Mouse (Mus musculus) stomach, embryonic 14.5 days (tissue): ENCODE results near the gene Ggt5. TPM values are rescaled to one million over a fixed set of nuclear protein-coding genes. Genes with fewer than 3 reads are reported as not detected.
A peak's percentile ranks its signal among the peaks of the same experiment; 100 is the strongest.

Source experiments
- ATAC-seq: fragments of 200-750 bp; cut with Nextera tagmentation; 2 replicates; pipeline ENCODE4 v1.8.0; 2017; ENCODE audit warnings: low read depth, moderate TSS enrichment; ENCODE audit not compliant: insufficient number of reproducible peaks, insufficient read depth, low FRiP score
- H3K27ac ChIP-seq: fragments of 300-500 bp; sonication (generic); 2 replicates; pipeline ENCODE4 v1.5.1; 2014; ENCODE audit warnings: mild to moderate bottlenecking, low read length, moderate library complexity, mixed read lengths
- H3K27me3 ChIP-seq: fragments of 300-500 bp; sonication (generic); 2 replicates; pipeline ENCODE4 v1.6.1; 2014; ENCODE audit warnings: low read length, control low read depth, mixed read lengths; ENCODE audit not compliant: control insufficient read depth, insufficient read depth
- H3K36me3 ChIP-seq: fragments of 300-500 bp; sonication (generic); 2 replicates; pipeline ENCODE4 v1.6.1; 2014; ENCODE audit warnings: mild to moderate bottlenecking, control low read depth, low read length, moderate library complexity, mixed read lengths; ENCODE audit not compliant: control insufficient read depth, insufficient read depth
- H3K4me1 ChIP-seq: fragments of 300-500 bp; sonication (generic); 2 replicates; pipeline ENCODE4 v1.6.1; 2014; ENCODE audit warnings: low read length, control low read depth, mixed read lengths; ENCODE audit not compliant: control insufficient read depth, insufficient read depth
- H3K4me2 ChIP-seq: fragments of 300-500 bp; sonication (generic); replicated peaks from 2 replicates; pipeline ENCODE4 v1.6.1; 2014; ENCODE audit warnings: low read depth, low read length, control low read depth
- H3K4me3 ChIP-seq: fragments of 300-500 bp; sonication (generic); 2 replicates; pipeline ENCODE4 v1.5.1; 2014; ENCODE audit warnings: low read depth, low read length, control low read depth
- H3K9ac ChIP-seq: fragments of 300-500 bp; sonication (generic); replicated peaks from 2 replicates; pipeline ENCODE4 v1.6.1; 2014; ENCODE audit warnings: low read depth, mild to moderate bottlenecking, control low read depth, low read length, moderate library complexity, mixed read lengths
- H3K9me3 ChIP-seq: fragments of 300-500 bp; sonication (generic); 2 replicates; pipeline ENCODE4 v1.6.1; 2016; ENCODE audit warnings: low read depth, low read length, control low read depth; ENCODE audit not compliant: control insufficient read depth
- WGBS: fragments of 180-500 bp; shearing (Covaris S2); extraction: QIAGEN DNeasy Blood & Tissue Kit; methylation state at CpG from one replicate; pipeline ENCODE4 v1.1.7; 2014; 5-methylcytosine and 5-hydroxymethylcytosine counted together
- polyA plus RNA-seq: library from polyadenylated mRNA; unstranded; fragments of >200 nt; fragmentation: Nextera tagmentation; extraction: Ambion mirVana; gene quantifications from 2 replicates; pipeline ENCODE4 v1.2.1, GENCODE M21; 2014

Gene Ggt5
- polyA plus RNA-seq, 1 experiment from 2014 or later = 5.2 TPM

GRCm38 (mm10) chr10:75654053-75654452 is 64.9 kb downstream of the Ggt5 start:
- Histone ChIP-seq H3K27ac (no peak overlapping the region), H3K27me3 (no peaks in the 10 kb centered on the region), H3K36me3 (peaks cover 64% of the 10 kb centered on the region), H3K9me3 (no peaks in the 10 kb centered on the region), H3K4me2 (no peak overlapping the region), H3K4me3 (no peak overlapping the region), H3K4me1 (no peaks in the 10 kb centered on the region), H3K9ac (no peak overlapping the region)
- WGBS = 91% methylated on average over 4 of the region's 4 CpGs
- no peak for ATAC-seq

GRCm38 (mm10) chr10:75657165-75657564 is 68.0 kb downstream of the Ggt5 start:
- Histone ChIP-seq H3K4me2 (no peak overlapping the region), H3K4me3 (no peak overlapping the region), H3K9ac (no peak overlapping the region), H3K27ac (no peak overlapping the region), H3K4me1 (no peaks in the 10 kb centered on the region), H3K36me3 (peaks cover 56% of the 10 kb centered on the region), H3K9me3 (no peaks in the 10 kb centered on the region), H3K27me3 (no peaks in the 10 kb centered on the region)
- WGBS = 95% methylated on average over 5 of the region's 5 CpGs
- no peak for ATAC-seq

- H3K36me3 ChIP-seq = peaks cover 50% of the 10 kb centered on the region
- no peak overlapping the region for H3K4me2 ChIP-seq
- whole genome bisulfite sequencing = 97% methylated on average over 7 of the region's 7 CpGs
These were observed 68.6 kb downstream of the Ggt5 start for GRCm38 (mm10) chr10:75657772-75658171.

DNA sequence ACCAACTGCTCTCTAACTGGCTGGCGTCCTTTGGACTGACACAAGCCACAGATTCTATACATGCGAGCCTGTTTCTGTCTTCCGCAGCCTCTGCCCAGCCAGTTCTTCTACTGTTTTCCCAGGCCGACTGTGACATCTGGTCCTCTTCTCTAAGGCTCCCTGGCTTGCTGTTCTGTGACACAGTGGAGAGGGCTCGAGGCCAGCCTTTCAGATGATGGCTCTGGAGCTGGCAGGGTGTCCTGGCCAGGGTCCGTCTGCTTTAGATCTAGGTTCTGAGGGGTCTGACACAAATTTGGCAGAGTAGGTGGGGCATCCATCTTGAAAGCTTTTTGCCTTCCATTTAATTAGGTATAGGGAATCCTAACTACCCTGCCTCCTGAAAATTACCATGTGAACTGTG is 72.2 kb downstream of the Ggt5 start:
- H3K4me3 ChIP-seq = no peak overlapping the region
- 80% methylated on average over 6 of the region's 6 CpGs for WGBS
- no peak for ATAC-seq
- H3K27ac ChIP-seq = no peak overlapping the region
- no peaks in the 10 kb centered on the region for H3K27me3 ChIP-seq
- no peak overlapping the region for H3K9ac ChIP-seq
- H3K9me3 ChIP-seq = no peaks in the 10 kb centered on the region
- no peak overlapping the region for H3K4me2 ChIP-seq
- H3K4me1 ChIP-seq = peaks cover 3% of the 10 kb centered on the region; the same call in 1 of the 2 replicates
- peaks cover 32% of the 10 kb centered on the region for H3K36me3 ChIP-seq

More at GRCm38 (mm10) chr10:75657772-75658171, 68.6 kb downstream of the Ggt5 start:
- H3K27ac ChIP-seq = no peak overlapping the region
- ATAC-seq = no peak
- no peaks in the 10 kb centered on the region for H3K4me1 ChIP-seq
- H3K4me3 ChIP-seq = no peak overlapping the region
- H3K9me3 ChIP-seq = no peaks in the 10 kb centered on the region
- no peaks in the 10 kb centered on the region for H3K27me3 ChIP-seq
- H3K9ac ChIP-seq = no peak overlapping the region

DNA sequence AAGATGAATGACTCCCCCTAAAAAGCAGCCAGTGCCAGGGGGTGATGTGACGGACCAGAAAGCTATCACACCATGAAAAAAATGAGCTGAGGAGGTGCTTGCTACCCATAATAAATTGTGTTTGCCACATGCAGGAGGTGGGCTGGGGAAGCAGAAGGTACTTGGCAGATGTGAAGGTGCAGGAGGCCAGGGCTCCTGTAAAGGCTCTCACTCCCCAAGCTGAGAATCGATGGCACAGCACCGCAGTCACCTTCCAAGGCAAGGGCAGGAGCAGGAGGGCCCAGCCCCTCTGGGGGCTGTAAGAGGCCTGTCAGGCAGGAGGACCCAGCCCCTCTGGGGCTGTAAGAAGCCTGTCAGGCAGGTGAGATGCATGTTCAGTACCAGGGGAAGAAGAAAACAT is 72.7 kb downstream of the Ggt5 start:
- Histone ChIP-seq H3K27ac (no peak overlapping the region), H3K4me2 (no peak overlapping the region), H3K27me3 (no peaks in the 10 kb centered on the region), H3K4me1 (peaks cover 8% of the 10 kb centered on the region; the same call in 1 of the 2 replicates), H3K36me3 (peaks cover 28% of the 10 kb centered on the region), H3K9ac (no peak overlapping the region), H3K4me3 (no peak overlapping the region), H3K9me3 (no peaks in the 10 kb centered on the region)
- ATAC-seq = no peak
- WGBS = 87% methylated on average over 3 of the region's 3 CpGs

- H3K9me3 ChIP-seq = no peaks in the 10 kb centered on the region
- no peak overlapping the region for H3K9ac ChIP-seq
- H3K36me3 ChIP-seq = peaks cover 21% of the 10 kb centered on the region
- H3K27me3 ChIP-seq = no peaks in the 10 kb centered on the region
- ATAC-seq = no peak
- 88% methylated on average over 4 of the region's 4 CpGs for WGBS
- H3K4me3 ChIP-seq = no peak overlapping the region
- H3K4me1 ChIP-seq = peaks cover 10% of the 10 kb centered on the region; the same call in 1 of the 2 replicates
- H3K27ac ChIP-seq = no peak overlapping the region
- H3K4me2 ChIP-seq = no peak overlapping the region
These were observed 73.4 kb downstream of the Ggt5 start for GRCm38 (mm10) chr10:75662575-75662974.

- H3K27ac ChIP-seq = no peak overlapping the region
- no peak for ATAC-seq
- no peaks in the 10 kb centered on the region for H3K27me3 ChIP-seq
- H3K4me1 ChIP-seq = peaks cover 13% of the 10 kb centered on the region; the same call in 1 of the 2 replicates
- H3K9me3 ChIP-seq = no peaks in the 10 kb centered on the region
- H3K4me3 ChIP-seq = no peak overlapping the region
- H3K4me2 ChIP-seq = no peak overlapping the region
- WGBS = 87% methylated on average over 6 of the region's 6 CpGs
- H3K9ac ChIP-seq = no peak overlapping the region
- H3K36me3 ChIP-seq = peaks cover 21% of the 10 kb centered on the region
These were observed 75.6 kb downstream of the Ggt5 start for GRCm38 (mm10) chr10:75664673-75665270.

- Histone ChIP-seq H3K9ac (peak overlapping the region; percentile 67; the same call in 1 of the 2 replicates), H3K4me2 (peak overlapping the region; percentile 97), H3K9me3 (no peaks in the 10 kb centered on the region), H3K27me3 (no peaks in the 10 kb centered on the region), H3K4me1 (peaks cover 13% of the 10 kb centered on the region; the same call in 1 of the 2 replicates), H3K4me3 (peak overlapping the region; percentile 70), H3K27ac (peak overlapping the region; percentile 80; the same call in 1 of the 2 replicates), H3K36me3 (peaks cover 10% of the 10 kb centered on the region)
- 53% methylated on average over 4 of the region's 4 CpGs for WGBS
- no peak for ATAC-seq
These were observed 77.4 kb downstream of the Ggt5 start for GRCm38 (mm10) chr10:75666451-75667030.
